13 mouse cellular contexts compared by ENCODE assay signal in genomic region chr11:84425736-84426632, GRCm38 (mm10).
DNase-seq lines count a peak whose midpoint lies in the region; ATAC-seq and TF ChIP-seq lines count a peak whose summit lies in the region.
"Had no signal": no experiment of that assay in that cellular context is flagged by ENCODE, and none has a peak within 500 bp of the region (broad histone marks: within the 10 kb centered on the region; RNA-seq: fewer than 3 reads in every experiment).

No protein-coding gene starts in this region.

- H3K4me3 ChIP-seq in forebrain, embryonic 12.5 days (replicated peaks), result no peak overlapping the region
- no peak overlapping the region for H3K4me3 ChIP-seq in forebrain, embryonic 11.5 days (ENCODE audit: low read depth, low read length)
- H3K4me3 ChIP-seq in midbrain, embryonic 11.5 days (ENCODE audit: low read depth, low read length), result no peak overlapping the region
- H3K4me3 ChIP-seq in stomach, postnatal 0 days (ENCODE audit: low read depth, low read length), result no peak overlapping the region
- H3K4me3 ChIP-seq: forebrain, embryonic 10.5 days had no signal

- H3K9me3 ChIP-seq in forebrain, embryonic 12.5 days, result no peaks in the 10 kb centered on the region
- H3K9me3 ChIP-seq in forebrain, embryonic 11.5 days (ENCODE audit: control insufficient read depth, low read length), result no peaks in the 10 kb centered on the region
- no peaks in the 10 kb centered on the region for H3K9me3 ChIP-seq in midbrain, embryonic 11.5 days (ENCODE audit: control insufficient read depth, low read length)
- H3K9me3 ChIP-seq in stomach, postnatal 0 days (ENCODE audit: control insufficient read depth, low read length), result no peaks in the 10 kb centered on the region
- H3K9me3 ChIP-seq: forebrain, embryonic 10.5 days had no signal

- 63% methylated on average over 13 of the region's 13 CpGs for WGBS in forebrain, embryonic 12.5 days
- WGBS in forebrain, embryonic 11.5 days, result 62% methylated on average over 13 of the region's 13 CpGs
- 57% methylated on average over 13 of the region's 13 CpGs for WGBS in midbrain, embryonic 11.5 days
- 48% methylated on average over 13 of the region's 13 CpGs for WGBS in stomach, postnatal 0 days

- peaks cover 13% of the 10 kb centered on the region for H3K4me1 ChIP-seq in forebrain, embryonic 12.5 days
- H3K4me1 ChIP-seq in forebrain, embryonic 11.5 days (replicated peaks; ENCODE audit: control insufficient read depth, insufficient read depth, low read length), result no peaks in the 10 kb centered on the region
- H3K4me1 ChIP-seq in midbrain, embryonic 11.5 days (ENCODE audit: control insufficient read depth, insufficient read depth, low read length), result peaks cover 6% of the 10 kb centered on the region
- H3K4me1 ChIP-seq in stomach, postnatal 0 days (replicated peaks; ENCODE audit: control insufficient read depth, insufficient read depth), result no peaks in the 10 kb centered on the region

- no peak overlapping the region for H3K9ac ChIP-seq in forebrain, embryonic 12.5 days
- H3K9ac ChIP-seq in forebrain, embryonic 11.5 days (ENCODE audit: low read length), result no peak overlapping the region
- no peak overlapping the region for H3K9ac ChIP-seq in midbrain, embryonic 11.5 days (ENCODE audit: low read length)
- H3K9ac ChIP-seq in stomach, postnatal 0 days (ENCODE audit: low read length), result no peak overlapping the region
- H3K9ac ChIP-seq: lung, embryonic 14.5 days had no signal

- no peak for DNase-seq in forebrain, embryonic 11.5 days (ENCODE audit: low spot score)
- DNase-seq in lung, postnatal 10 days, result peak; percentile 4
- no peak for DNase-seq in lung, postnatal 36 days
- peak; percentile 79 for DNase-seq in midbrain, embryonic 11.5 days (ENCODE audit: low spot score, missing footprints)
- no peak for DNase-seq in stomach, postnatal 0 days (ENCODE audit: low spot score)
- no peak for DNase-seq in spleen, postnatal 4 days (ENCODE audit: low spot score in 2 of 2)
- DNase-seq in urinary bladder, postnatal 36 days (ENCODE audit: low spot score in 2 of 2), result no peak
- DNase-seq: cerebellum, adult 2 months; heart, adult 11 months; lung, embryonic 14.5 days; right cerebral cortex, postnatal 25 days had no signal

- peak; percentile 49; the same call in 1 of the 2 replicates for ATAC-seq in forebrain, embryonic 12.5 days (ENCODE audit: low FRiP score)
- no peak for ATAC-seq in forebrain, embryonic 11.5 days (replicated peaks; ENCODE audit: low FRiP score)
- 0 out of 2 replicates have a peak, but pooled peaks have one; percentile 44 for ATAC-seq in midbrain, embryonic 11.5 days (ENCODE audit: low FRiP score)
- 0 out of 2 replicates have a peak, but pooled peaks have one; percentile 18 for ATAC-seq in stomach, postnatal 0 days (ENCODE audit: low FRiP score, low TSS enrichment)

- H3K4me2 ChIP-seq in forebrain, embryonic 12.5 days, result no peak overlapping the region
- no peak overlapping the region for H3K4me2 ChIP-seq in forebrain, embryonic 11.5 days (ENCODE audit: low read depth, low read length, severe bottlenecking)
- no peak overlapping the region for H3K4me2 ChIP-seq in midbrain, embryonic 11.5 days
- no peak overlapping the region for H3K4me2 ChIP-seq in stomach, postnatal 0 days (replicated peaks; ENCODE audit: low read depth)
- H3K4me2 ChIP-seq: lung, embryonic 14.5 days had no signal

- H3K27me3 ChIP-seq in forebrain, embryonic 12.5 days, result no peaks in the 10 kb centered on the region
- no peaks in the 10 kb centered on the region for H3K27me3 ChIP-seq in forebrain, embryonic 11.5 days (ENCODE audit: control insufficient read depth, insufficient read depth, low read length)
- no peaks in the 10 kb centered on the region for H3K27me3 ChIP-seq in midbrain, embryonic 11.5 days (ENCODE audit: control insufficient read depth, insufficient read depth, low read length)
- no peaks in the 10 kb centered on the region for H3K27me3 ChIP-seq in stomach, postnatal 0 days (ENCODE audit: control insufficient read depth, insufficient read depth, low read length)

- TF ChIP-seq EP300 in stomach, postnatal 0 days (optimal IDR thresholded peaks at IDR 0.05), result no peak

- 0 out of 2 replicates have a peak overlapping the region, but pooled peaks have one; percentile 3 for H3K27ac ChIP-seq in forebrain, embryonic 12.5 days
- no peak overlapping the region for H3K27ac ChIP-seq in forebrain, embryonic 11.5 days (ENCODE audit: low read depth, low read length)
- H3K27ac ChIP-seq in midbrain, embryonic 11.5 days (ENCODE audit: low read depth, low read length), result no peak overlapping the region
- no peak overlapping the region for H3K27ac ChIP-seq in stomach, postnatal 0 days (replicated peaks)

- no peak for TF ChIP-seq CTCF in stomach, postnatal 0 days (IDR thresholded peaks at IDR 0.05; ENCODE audit: low read depth)

- 0 out of 2 replicates have a peak, but pooled peaks cover 3% of the 10 kb centered on the region for H3K36me3 ChIP-seq in forebrain, embryonic 12.5 days (replicated peaks)
- H3K36me3 ChIP-seq in forebrain, embryonic 11.5 days (ENCODE audit: control insufficient read depth, insufficient read depth, low read length), result no peaks in the 10 kb centered on the region; the same call in 1 of the 2 replicates
- no peaks in the 10 kb centered on the region for H3K36me3 ChIP-seq in midbrain, embryonic 11.5 days (ENCODE audit: control insufficient read depth, insufficient read depth, low read length)
- no peaks in the 10 kb centered on the region for H3K36me3 ChIP-seq in stomach, postnatal 0 days (ENCODE audit: control insufficient read depth, insufficient read depth, low read length)

Comparison
In these comparisons a context has a peak if more than half of its experiments do, and no peak if none do; other contexts are left out.
1. DNase-seq: peak in lung, postnatal 10 days (single experiment) and midbrain, embryonic 11.5 days (single experiment); none in forebrain, embryonic 11.5 days (single experiment), lung, postnatal 36 days (single experiment), stomach, postnatal 0 days (single experiment), spleen, postnatal 4 days (0 of 2) and urinary bladder, postnatal 36 days (0 of 2).